Mouse (Mus musculus) C2C12 (cell line): ENCODE results near the gene Lrg1.

Source experiments
- CEBPB ChIP-seq: IDR thresholded peaks from one replicate; pipeline ENCODE4 v1.6.1; 2011; ENCODE audit warnings: low read depth, mild to moderate bottlenecking, control low read depth, moderate library complexity
- CTCF ChIP-seq: IDR thresholded peaks from one replicate; pipeline ENCODE4 v1.5.1; 2011; ENCODE audit not compliant: control insufficient read depth, insufficient read depth, insufficient read length
- FOSL1 ChIP-seq: IDR thresholded peaks from one replicate; pipeline ENCODE4 v1.8.0; 2011; ENCODE audit warnings: mild to moderate bottlenecking, low read length; ENCODE audit not compliant: poor library complexity, insufficient read depth, severe bottlenecking
- MAX ChIP-seq: IDR thresholded peaks from one replicate; pipeline ENCODE4 v1.6.1; 2011; ENCODE audit warnings: mild to moderate bottlenecking, control low read depth
- MYOD1 ChIP-seq: IDR thresholded peaks from one replicate; pipeline ENCODE4 v1.6.1; 2011; ENCODE audit warnings: low read depth; ENCODE audit not compliant: control insufficient read depth, insufficient read length
- USF1 ChIP-seq: IDR thresholded peaks from one replicate; pipeline ENCODE4 v1.6.1; 2011; ENCODE audit warnings: low read depth, mild to moderate bottlenecking, control low read depth, moderate library complexity

DNA sequence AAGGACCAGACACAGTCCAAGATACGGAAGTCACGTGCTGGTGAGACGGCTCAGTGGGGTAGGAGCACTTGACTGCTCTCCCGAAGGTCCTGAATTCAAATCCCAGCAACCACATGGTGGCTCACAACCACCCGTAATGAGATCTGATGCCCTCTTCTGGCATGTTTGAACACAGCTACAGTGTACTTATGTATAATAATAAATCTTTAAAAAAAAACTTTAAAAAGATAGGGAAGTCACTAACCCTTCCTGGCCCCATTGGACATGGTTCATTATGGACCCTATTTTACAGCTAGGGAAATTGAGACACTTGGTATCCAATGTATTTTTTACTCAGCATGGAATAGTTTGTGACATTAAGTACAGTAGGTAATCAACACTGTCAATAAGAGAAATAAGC is 44.3 kb downstream of the Lrg1 start:
- TF ChIP-seq CTCF (no peak), CEBPB (no peak), MAX (no peak), MYOD1 (no peak), USF1 (no peak), FOSL1 (no peak)
